Mouse (Mus musculus) right cerebral cortex, postnatal 25 days (tissue): Measurements from ENCODE around the gene Eri3.

ENCODE experiments used
- DNase-seq: peaks from one replicate; pipeline ENCODE4 v3.0.0; 2022

Eri3 gene

DNA sequence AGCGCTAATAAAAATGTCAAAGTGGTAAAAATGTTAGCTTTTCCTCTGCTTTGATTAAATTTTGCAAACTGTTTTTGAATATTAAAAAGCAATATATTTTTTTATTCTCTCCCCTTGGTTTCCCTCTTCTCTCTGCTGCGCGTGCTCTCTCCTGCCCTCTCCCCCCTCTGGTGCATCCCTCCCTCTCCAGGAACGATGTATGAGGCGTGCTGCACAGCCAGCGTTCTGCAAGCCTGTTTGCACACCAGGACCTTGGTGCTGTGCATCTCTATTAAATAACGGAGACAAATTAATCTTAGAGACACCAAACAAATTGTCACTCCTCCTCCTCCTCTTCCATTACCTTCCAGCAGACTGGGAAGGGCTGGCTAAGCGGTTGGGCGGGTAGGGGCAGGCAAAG is 31.5 kb downstream of the Eri3 start:
- DNase-seq = no peak

GRCm38 (mm10) chr4:117585995-117586394 is 35.8 kb downstream of the Eri3 start:
- no peak for DNase-seq

- no peak for DNase-seq
Measured at GRCm38 (mm10) chr4:117587447-117587846, 37.3 kb downstream of the Eri3 start.

- no peak for DNase-seq
Measured at GRCm38 (mm10) chr4:117589081-117589660, 39.0 kb downstream of the Eri3 start.

DNA sequence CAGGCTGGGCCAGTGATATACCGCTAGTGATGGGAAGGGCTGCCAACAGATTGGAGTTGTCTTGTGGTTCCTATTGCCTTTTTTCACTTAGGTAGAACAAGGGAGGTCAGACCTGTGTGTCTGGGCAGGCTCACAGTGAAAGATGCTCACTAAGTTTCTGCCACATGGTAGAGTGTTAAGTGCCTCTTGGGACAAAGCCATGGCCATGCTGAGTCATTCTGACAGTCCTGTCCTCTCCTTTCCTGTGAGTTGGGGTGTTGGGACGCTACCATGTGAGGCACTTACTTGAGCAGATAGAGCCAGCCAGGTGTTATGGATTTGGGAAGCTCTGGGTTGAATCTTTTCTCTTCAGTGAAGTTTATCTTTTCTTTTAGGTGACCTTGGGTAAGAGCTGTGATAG is 40.6 kb downstream of the Eri3 start:
- DNase-seq = no peak

DNA sequence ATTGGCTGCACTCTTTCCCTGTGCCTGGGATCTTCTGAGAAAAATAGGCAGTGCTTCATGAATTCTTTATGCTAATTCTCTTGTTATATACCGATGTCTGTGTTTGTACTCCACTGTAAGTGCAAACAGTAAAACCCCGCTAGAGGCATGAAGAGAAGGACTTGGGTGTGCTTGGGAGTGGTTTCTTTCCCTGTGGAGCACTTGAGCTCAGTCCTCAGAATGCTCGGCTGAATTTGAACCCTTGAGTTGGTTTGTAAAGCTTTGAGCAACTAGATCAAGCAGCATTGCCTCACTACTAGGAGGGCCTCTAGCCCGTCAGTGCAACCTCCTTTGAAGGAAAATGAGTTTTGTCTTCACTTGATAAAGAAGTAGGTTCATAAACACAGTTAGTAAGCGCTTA is 42.0 kb downstream of the Eri3 start:
- no peak for DNase-seq

DNA sequence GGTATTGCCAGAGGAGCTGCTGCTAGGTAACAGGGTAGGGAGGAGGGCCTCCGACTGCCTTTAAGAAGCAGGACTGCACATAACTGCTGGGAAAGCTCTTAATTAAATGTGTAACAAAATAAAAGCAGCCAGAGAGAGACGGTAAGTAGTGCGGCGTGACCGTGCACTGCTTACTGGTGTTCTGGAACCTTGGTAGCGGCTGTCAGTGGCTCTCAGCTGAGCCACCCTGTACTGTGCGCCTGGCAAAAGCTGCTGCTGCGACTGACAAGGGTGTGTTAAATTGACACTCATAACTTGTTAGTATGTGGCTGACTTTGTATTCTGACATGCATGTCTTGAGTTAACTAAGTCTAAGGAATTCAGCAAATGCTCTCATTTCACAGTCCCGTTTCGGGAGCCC is 45.1 kb downstream of the Eri3 start:
- DNase-seq = no peak

DNA sequence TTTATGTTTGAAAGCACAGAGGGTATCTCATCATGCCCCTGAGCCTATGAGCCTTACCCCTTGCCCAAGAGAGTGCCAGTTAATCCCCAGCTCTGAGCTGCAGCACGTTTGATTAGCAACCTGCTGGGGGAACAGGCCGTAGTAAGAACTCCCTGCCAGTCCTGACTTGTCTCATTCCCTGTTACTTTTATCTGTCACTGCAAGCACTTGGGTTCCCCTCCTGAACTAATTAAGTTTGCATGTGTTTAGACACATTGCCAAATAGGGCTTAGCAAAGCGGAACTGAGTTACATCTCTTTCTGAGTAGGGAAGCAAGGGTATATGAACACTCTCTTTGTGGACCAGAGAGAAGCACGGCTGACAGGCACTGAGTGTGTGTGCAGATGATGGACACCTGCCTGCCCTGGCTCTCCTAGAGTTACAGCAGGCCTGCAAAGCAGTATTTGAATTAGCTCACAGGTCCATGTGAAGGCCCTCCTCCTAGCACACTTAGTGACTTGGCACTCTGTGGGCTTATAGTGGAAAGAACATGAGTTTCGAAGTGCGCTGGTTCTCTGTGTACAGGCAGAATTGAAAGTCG is 49.9 kb downstream of the Eri3 start:
- DNase-seq = no peak

DNA sequence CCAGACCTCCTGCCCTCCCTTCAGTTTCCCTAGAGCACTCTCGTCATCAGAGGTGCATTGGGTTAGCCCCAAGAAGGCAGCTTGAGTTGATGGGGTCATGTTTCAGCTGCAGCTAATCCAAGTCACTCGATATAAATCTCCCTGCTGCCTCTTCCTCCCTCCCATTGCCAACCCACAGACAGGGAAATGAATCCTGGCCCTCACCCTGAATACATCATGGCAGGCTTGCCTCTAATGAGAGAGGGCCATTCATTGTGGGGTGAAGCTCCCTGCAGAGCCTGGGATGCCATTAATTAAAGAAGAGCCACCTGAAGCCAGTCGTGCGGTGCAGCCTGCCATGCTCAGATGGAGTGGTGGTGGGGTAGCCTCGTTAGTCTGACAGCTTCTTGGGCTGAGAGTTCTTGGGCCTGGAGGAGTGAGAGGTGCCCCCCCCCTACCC is 51.2 kb downstream of the Eri3 start:
- DNase-seq = no peak

DNA sequence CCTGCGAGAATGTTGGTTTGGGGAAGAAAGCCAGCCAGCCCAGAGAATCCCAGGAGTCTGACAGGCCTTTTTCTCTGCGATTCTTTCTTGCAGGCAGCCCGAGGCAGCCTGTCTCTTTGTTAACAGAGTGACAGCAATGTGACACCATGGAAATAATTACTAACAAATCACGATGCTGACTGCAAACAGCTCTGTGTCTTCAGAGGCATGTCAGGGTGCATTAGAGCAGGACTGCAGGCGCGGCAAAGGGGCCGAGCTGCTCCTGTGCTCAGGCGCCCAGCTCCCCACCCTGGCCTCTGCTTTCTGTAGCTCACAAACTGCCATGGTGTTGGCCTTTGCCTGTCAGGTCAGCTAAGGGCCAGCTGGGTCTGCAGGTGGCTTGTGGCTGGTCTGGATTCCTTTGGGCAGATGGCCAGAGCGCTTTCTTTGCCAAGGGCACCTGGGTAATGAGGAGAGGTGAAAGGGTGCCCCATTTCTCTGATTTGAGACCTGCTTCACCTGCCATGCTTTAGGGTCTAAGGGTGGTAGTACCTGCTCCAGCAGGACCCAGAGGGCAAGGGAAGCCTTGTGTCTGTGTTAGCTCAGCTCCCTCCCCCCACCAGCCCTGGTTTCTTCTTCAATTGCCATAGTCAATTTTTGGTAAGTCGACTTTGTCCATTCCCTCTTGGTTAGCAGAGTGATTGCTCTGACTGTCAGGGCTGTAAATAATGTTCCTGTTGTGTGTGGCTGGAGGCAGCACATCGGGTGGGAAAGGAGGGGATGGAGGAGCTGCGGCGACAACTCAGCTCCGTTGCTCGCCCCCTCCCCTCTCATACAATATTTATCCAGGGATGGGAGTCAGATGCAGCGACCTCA is 55.2 kb downstream of the Eri3 start:
- DNase-seq = no peak

- DNase-seq = no peak
Measured at GRCm38 (mm10) chr4:117605954-117606227, 55.7 kb downstream of the Eri3 start.

DNA sequence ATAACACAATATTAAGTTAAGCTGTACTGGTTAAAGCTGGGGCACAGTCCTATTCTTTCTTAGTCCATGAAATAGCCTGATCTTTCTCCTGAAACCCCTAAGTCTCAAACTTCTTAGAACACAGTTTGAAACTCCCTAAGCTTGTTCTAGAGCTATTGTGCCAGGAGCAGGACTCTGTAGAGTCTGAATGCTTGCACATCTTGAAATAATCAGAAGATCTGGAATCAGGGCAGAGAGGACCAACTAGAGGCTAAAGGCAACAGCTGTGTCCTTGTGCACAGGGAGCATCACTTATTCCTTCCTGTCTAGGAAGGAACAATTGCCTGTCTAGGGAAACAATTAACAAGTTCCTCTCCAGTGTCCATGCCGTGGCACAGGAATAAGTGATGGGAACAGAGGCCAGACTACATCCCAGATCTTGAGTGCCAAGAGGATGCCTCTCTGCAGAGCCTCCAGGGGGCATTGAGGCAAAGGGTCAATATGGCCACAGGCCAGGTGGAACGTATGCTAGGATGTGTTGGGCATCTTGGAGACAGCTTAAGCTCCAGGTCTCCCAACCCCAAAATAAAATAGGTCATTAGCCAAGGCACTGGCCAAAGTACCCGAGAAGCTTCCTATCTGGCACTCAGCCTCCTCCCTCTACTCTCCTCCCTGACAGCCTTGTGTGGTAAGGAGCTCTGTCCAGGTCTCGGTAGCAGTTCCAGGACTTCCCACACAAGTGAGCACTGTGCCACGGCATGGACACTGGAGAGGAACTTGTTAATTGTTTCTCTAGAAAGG is 56.9 kb downstream of the Eri3 start:
- DNase-seq = no peak

- no peak for DNase-seq
Measured at GRCm38 (mm10) chr4:117608265-117608664, 58.1 kb downstream of the Eri3 start.

GRCm38 (mm10) chr4:117609371-117610039 is 59.3 kb downstream of the Eri3 start:
- DNase-seq = no peak

DNA sequence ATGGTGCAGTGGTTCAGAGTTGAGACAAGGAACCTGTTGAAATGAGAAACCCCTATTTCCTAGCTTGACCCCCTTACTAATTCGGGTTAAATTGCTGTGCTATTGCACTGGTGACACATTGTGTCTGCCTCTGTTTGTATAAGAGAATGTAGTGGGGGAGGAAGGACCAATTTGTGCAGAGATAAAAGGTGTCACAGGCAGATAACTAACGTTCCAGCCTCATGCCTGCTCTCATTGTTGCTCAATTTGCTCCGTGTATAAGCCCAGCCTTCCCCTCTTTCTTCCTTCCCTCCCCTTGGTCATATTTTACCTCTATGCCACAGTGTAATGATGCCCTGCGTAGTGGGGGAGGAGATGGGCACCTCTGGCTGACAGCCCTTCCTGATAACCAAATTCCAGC is 61.2 kb downstream of the Eri3 start:
- no peak for DNase-seq

- DNase-seq = no peak
Measured at GRCm38 (mm10) chr4:117611814-117612213, 61.6 kb downstream of the Eri3 start.

DNA sequence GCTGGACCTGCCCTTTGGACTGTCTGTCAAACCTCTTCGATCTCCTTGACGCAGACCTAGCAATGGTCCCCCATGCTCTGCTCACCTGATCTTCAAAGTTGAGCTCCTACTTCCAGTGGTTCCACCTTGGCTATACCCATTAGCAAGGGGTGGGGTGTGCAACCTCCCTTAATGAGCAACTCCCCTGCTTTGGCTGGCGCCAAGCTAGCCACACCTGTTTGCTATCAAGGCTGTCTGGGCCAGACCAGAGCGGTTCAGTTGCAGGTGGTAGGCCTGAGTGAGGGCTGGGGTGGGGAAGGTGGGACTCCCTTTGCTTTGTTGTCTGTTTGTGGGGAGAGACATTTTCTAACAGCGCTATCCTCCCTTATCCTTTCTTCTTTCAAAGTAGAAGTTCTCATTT is 62.5 kb downstream of the Eri3 start:
- DNase-seq = no peak

DNA sequence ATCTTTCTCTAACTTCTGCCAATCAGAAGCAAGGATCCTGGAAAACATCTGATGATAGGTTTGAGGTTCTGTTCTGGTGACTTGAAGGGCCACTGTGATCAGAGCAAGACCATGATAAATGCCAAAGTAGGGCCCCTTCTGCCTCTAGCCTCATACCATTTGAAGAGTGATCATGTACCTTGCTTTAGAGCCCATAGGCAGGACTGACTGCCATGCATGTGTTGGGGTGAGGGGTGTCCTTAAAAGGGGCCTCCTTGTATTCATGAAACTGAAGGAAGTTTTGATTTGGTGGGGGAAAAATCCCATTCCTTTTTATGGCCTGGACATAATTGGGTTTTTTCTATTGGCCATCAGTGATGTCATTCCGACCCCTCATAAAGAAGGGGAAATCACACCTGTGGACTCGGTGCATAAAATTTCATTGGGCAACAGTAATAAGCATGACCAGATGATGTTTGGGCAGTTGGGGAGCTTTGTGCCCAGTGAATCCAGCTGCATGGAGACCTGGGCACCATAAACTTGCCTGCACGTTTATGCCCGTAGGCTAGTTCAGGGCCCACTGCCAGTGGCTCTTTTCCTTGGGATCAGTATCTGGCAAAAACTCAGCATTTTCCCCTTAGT is 63.1 kb downstream of the Eri3 start:
- no peak for DNase-seq

DNA sequence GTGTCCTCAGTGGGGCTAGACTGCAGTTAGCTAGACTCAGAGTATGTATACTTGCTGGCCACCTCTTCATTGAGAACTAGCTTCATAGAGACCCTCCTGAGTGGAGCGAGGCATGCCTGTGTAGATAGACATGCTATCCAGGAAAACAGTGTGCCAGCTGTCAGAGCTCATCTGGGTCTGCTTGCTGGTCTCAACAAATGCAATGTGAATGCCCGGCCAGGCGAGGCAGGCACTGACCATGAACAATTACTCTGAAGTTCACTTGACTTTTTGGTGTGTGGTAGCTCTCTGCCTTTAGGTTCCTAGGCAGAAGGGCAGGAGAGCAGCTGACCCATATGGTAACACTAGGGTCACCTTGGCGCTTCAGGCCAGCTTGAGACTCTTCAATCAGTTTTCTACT is 66.4 kb downstream of the Eri3 start:
- no peak for DNase-seq

DNA sequence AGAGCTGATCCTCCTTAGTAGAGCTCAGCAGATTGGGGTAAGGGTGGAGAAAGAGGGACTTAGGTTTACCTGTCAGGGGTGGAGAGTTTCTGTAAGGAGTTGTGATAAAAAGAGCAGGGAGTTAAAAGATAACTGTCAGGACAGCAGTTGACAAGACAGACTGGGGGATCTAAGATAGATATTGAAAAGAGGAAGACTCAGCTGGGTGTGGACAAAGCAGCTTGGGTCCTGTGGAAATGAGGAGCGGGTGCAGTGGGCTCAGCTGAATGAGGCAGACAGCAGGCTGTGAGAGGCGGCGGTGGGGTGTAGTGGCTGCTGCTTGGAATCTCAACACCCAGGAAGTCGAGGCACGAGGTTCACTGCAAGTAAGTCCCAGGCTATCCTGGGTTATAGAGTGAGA is 72.1 kb downstream of the Eri3 start:
- DNase-seq = no peak

DNA sequence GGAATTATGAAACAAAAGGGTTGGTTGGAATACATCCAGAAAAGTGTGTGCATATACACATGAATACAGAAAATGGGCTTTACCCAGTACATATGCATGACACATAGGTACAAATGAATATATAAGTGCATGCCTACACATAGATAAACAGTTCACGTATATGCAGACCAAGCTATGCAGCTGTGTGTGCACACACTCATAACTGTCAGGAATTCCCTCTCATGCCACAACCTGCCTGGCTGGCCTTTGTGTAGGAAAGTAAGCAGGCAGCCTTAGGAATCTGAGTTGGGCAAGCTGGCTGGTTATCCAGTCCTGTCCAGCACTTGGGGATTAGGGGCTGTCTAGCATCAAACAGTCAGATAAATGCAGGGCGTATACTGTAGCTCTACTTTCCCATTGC is 72.9 kb downstream of the Eri3 start:
- no peak for DNase-seq

GRCm38 (mm10) chr4:117624660-117625059 is 74.5 kb downstream of the Eri3 start:
- DNase-seq = no peak

GRCm38 (mm10) chr4:117628464-117628863 is 78.3 kb downstream of the Eri3 start:
- DNase-seq = no peak
